ENCODE assay signal across 9 mouse cellular contexts in the genomic region with DNA sequence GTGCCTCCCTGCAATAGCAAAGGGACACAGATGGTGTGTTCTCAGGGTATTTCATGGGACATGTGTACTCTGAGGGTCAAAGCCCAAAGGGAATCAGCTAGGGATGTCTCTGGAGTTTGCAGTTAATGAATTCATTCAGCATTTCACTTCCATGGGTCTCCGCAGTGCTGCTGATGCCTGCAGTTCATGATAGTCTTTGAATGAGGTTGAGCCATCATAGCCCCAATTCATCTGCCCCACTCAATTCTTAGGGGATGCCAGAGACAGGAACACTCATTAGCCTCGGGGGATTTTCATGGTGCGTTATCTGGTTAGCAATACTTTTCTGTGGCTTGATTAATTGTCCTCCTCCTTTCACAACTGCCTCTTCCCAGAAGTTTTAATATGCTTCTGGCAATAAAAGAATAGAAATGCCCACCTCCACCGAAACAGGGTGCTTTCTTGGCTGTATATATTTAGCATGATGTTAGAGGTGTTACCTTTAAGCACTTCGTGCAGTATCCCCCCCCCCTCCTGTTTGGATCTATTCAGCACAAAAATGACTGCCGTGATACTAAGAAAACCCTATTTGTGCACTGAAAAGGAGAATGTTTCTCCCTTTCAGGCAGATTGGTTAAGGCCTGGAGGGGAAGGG.
A peak's percentile ranks its signal among the peaks of the same experiment; 100 is the strongest.
DNase-seq lines count a peak whose midpoint lies in the region; ATAC-seq and TF ChIP-seq lines count a peak whose summit lies in the region.
"Had no signal": no experiment of that assay in that cellular context is flagged by ENCODE, and none has a peak within 500 bp of the region (broad histone marks: within the 10 kb centered on the region; RNA-seq: fewer than 3 reads in every experiment).

No protein-coding gene starts in this region.

- intact Hi-C loops in left cerebral cortex, postnatal 14 days (cut with DNase I): loop anchor here (10.0 kb wide), 2 partner anchors 205 to 365 kb away; a partner anchor contains a TSS
- intact Hi-C loops in heart, postnatal 25 days (cut with DNase I): no loop called here

- in situ Hi-C loops in CH12.LX (cut with MboI; ENCODE audit: low pct_ligation_motif_present, low pct_unique_long_range_greater_than_20kb, low sequenced_read_pairs): no loop called here

- no peak for DNase-seq in CH12.LX (ENCODE audit: extremely low read depth)
- peak; percentile 34 for DNase-seq in embryo, embryonic 11 days
- no peak for DNase-seq in forebrain, postnatal 0 days
- DNase-seq in midbrain, embryonic 14.5 days: peak; percentile 23
- DNase-seq in left cerebral cortex, postnatal 14 days (ENCODE audit: low spot score in 2 of 2): no peak
- DNase-seq in heart, postnatal 25 days (ENCODE audit: low spot score): no peak
- DNase-seq: heart, adult 18-20 months; liver, embryonic 13.5 days had no signal

- H3K4me2 ChIP-seq in CH12.LX (ENCODE audit: insufficient read depth, low read depth, poor library complexity, severe bottlenecking): peak overlapping the region; percentile 82; the same call in 1 of the 2 replicates
- H3K4me2 ChIP-seq in forebrain, postnatal 0 days (ENCODE audit: low read depth): 0 out of 2 replicates have a peak overlapping the region, but pooled peaks have one; percentile 34
- peak overlapping the region; percentile 40 for H3K4me2 ChIP-seq in midbrain, embryonic 14.5 days (ENCODE audit: low read length)
- H3K4me2 ChIP-seq: liver, embryonic 13.5 days had no signal

- H3K4me1 ChIP-seq in CH12.LX (ENCODE audit: control insufficient read depth in 1 of 2, insufficient read depth in 2 of 2): 0 out of 4 replicates have a peak, but pooled peaks cover 0 to 1% of the 10 kb centered on the region in 2 experiments
- no peaks in the 10 kb centered on the region for H3K4me1 ChIP-seq in forebrain, postnatal 0 days (ENCODE audit: insufficient read depth)
- no peaks in the 10 kb centered on the region for H3K4me1 ChIP-seq in midbrain, embryonic 14.5 days (ENCODE audit: control insufficient read depth, insufficient read depth, low read length)
- H3K4me1 ChIP-seq: liver, embryonic 13.5 days had no signal

- H3K27me3 ChIP-seq in CH12.LX (replicated peaks): no peaks in the 10 kb centered on the region
- no peaks in the 10 kb centered on the region for H3K27me3 ChIP-seq in forebrain, postnatal 0 days (ENCODE audit: insufficient read depth, low read length)
- H3K27me3 ChIP-seq in midbrain, embryonic 14.5 days (ENCODE audit: control insufficient read depth, insufficient read depth, low read length): no peaks in the 10 kb centered on the region
- H3K27me3 ChIP-seq: liver, embryonic 13.5 days had no signal

- no peaks in the 10 kb centered on the region for H3K36me3 ChIP-seq in CH12.LX (replicated peaks in 1 of 2; ENCODE audit: control insufficient read depth in 1 of 2, insufficient read depth in 1 of 2, low read length in 1 of 2)
- no peaks in the 10 kb centered on the region for H3K36me3 ChIP-seq in forebrain, postnatal 0 days (ENCODE audit: insufficient read depth)
- no peaks in the 10 kb centered on the region for H3K36me3 ChIP-seq in midbrain, embryonic 14.5 days (ENCODE audit: control insufficient read depth, insufficient read depth, low read length)
- H3K36me3 ChIP-seq: liver, embryonic 13.5 days had no signal

- no peak for ATAC-seq in forebrain, postnatal 0 days
- no peak; the same call in 1 of the 2 replicates for ATAC-seq in midbrain, embryonic 14.5 days (ENCODE audit: low FRiP score, low TSS enrichment)
- ATAC-seq in activated CD4-positive, CD25-positive, alpha-beta regulatory T cell, adult 4 months: no peak

- H3K79me2 ChIP-seq in CH12.LX (replicated peaks; ENCODE audit: control insufficient read depth, extremely low read depth, insufficient read depth, poor library complexity, severe bottlenecking): no peaks in the 10 kb centered on the region

- H3K9me3 ChIP-seq in CH12.LX (replicated peaks; ENCODE audit: low read length): no peaks in the 10 kb centered on the region
- H3K9me3 ChIP-seq in forebrain, postnatal 0 days (ENCODE audit: low read length): no peaks in the 10 kb centered on the region
- H3K9me3 ChIP-seq in midbrain, embryonic 14.5 days (ENCODE audit: control insufficient read depth, low read length): no peaks in the 10 kb centered on the region
- H3K9me3 ChIP-seq: liver, embryonic 13.5 days had no signal

- no peak for TF ChIP-seq POLR2A in CH12.LX (IDR thresholded peaks at IDR 0.05; ENCODE audit: low read depth, low read length)

- H3K27ac ChIP-seq in CH12.LX (ENCODE audit: insufficient read depth, low read depth): no peak overlapping the region
- no peak overlapping the region for H3K27ac ChIP-seq in forebrain, postnatal 0 days (ENCODE audit: low read depth, low read length)
- H3K27ac ChIP-seq in midbrain, embryonic 14.5 days (replicated peaks; ENCODE audit: low read depth, low read length): no peak overlapping the region
- H3K27ac ChIP-seq: liver, embryonic 13.5 days had no signal

- TF ChIP-seq CTCF in CH12.LX (conservative IDR thresholded peaks at IDR 0.05 in 1 of 2, IDR thresholded peaks at IDR 0.05 in 1 of 2; ENCODE audit: low read depth in 2 of 2, low read length in 2 of 2): no peak
- TF ChIP-seq CTCF in forebrain, postnatal 0 days (IDR thresholded peaks at IDR 0.05; ENCODE audit: low read depth): no peak

- dilution Hi-C loops in CH12.LX (cut with MboI; ENCODE audit: extremely low pct_ligation_motif_present, extremely low pct_unique_long_range_greater_than_20kb, low sequenced_read_pairs): no loop called here

- TF ChIP-seq EP300 in CH12.LX (IDR thresholded peaks at IDR 0.05; ENCODE audit: low read length): no peak

- no peak for TF ChIP-seq RAD21 in CH12.LX (IDR thresholded peaks at IDR 0.05; ENCODE audit: low read depth, low read length)

- no peak overlapping the region for H3K9ac ChIP-seq in CH12.LX (ENCODE audit: insufficient read depth, low read depth)
- no peak overlapping the region for H3K9ac ChIP-seq in forebrain, postnatal 0 days
- H3K9ac ChIP-seq in midbrain, embryonic 14.5 days (replicated peaks; ENCODE audit: low read length): no peak overlapping the region
- H3K9ac ChIP-seq: liver, embryonic 13.5 days had no signal

- H3K4me3 ChIP-seq in CH12.LX (replicated peaks in 1 of 3; ENCODE audit: low read depth in 2 of 3, low read length in 2 of 3, poor library complexity in 1 of 3): no peak overlapping the region
- no peak overlapping the region for H3K4me3 ChIP-seq in forebrain, postnatal 0 days (ENCODE audit: low read depth, low read length)
- no peak overlapping the region for H3K4me3 ChIP-seq in midbrain, embryonic 14.5 days (replicated peaks; ENCODE audit: low read depth, low read length)
- H3K4me3 ChIP-seq: liver, embryonic 13.5 days had no signal

- WGBS in forebrain, postnatal 0 days: 25% methylated on average over 6 of the region's 6 CpGs
- WGBS in midbrain, embryonic 14.5 days: 21% methylated on average over 6 of the region's 6 CpGs

TF ChIP-seq in CH12.LX, 34 proteins besides CTCF, POLR2A, EP300 and RAD21:
- no peak for TF ChIP-seq MYC (IDR thresholded peaks at IDR 0.05; ENCODE audit: low read depth, low read length)
- TF ChIP-seq PAX5 (IDR thresholded peaks at IDR 0.05; ENCODE audit: low read length): no peak
- no peak for TF ChIP-seq IRF4 (IDR thresholded peaks at IDR 0.05; ENCODE audit: low read depth, low read length)
TF ChIP-seq in CH12.LX: peak in this region for 0.

Comparison
In these comparisons a context has a peak if more than half of its experiments do, and no peak if none do; other contexts are left out.
1. DNase-seq: peak in embryo, embryonic 11 days (single experiment) and midbrain, embryonic 14.5 days (single experiment); none in CH12.LX (single experiment), forebrain, postnatal 0 days (single experiment), left cerebral cortex, postnatal 14 days (0 of 2) and heart, postnatal 25 days (single experiment).
2. Peak in every context shown above with its lines, with median percentiles within 50 percentile points of each other: H3K4me2 ChIP-seq.